Mouse (Mus musculus) limb, embryonic 11.5 days (tissue): Measurements from ENCODE around the gene Kifc5b. TPM values are rescaled to one million over a fixed set of nuclear protein-coding genes. Genes with fewer than 3 reads are reported as not detected.

ENCODE experiments used
- ATAC-seq: fragments of 200-750 bp; cut with Nextera tagmentation; 2 replicates; pipeline ENCODE4 v1.8.0; 2017; ENCODE audit warnings: low read depth; ENCODE audit not compliant: insufficient number of reproducible peaks, low FRiP score, low TSS enrichment
- DNase-seq: peaks from one replicate; pipeline ENCODE4 v3.0.0-alpha.2; 2015; ENCODE audit warnings: low spot score
- H3K27ac ChIP-seq: fragments of 300-500 bp; sonication (generic); replicated peaks from 2 replicates; pipeline ENCODE4 v1.5.1; 2014; ENCODE audit warnings: low read depth, mild to moderate bottlenecking, low read length
- H3K27me3 ChIP-seq: fragments of 300-500 bp; sonication (generic); 2 replicates; pipeline ENCODE4 v1.6.1; 2014; ENCODE audit warnings: mild to moderate bottlenecking, low read length, mixed read lengths; ENCODE audit not compliant: control insufficient read depth, insufficient read depth
- H3K36me3 ChIP-seq: fragments of 300-500 bp; sonication (generic); 2 replicates; pipeline ENCODE4 v1.6.1; 2014; ENCODE audit warnings: mild to moderate bottlenecking, low read length, moderate library complexity, mixed read lengths; ENCODE audit not compliant: control insufficient read depth, insufficient read depth
- H3K4me1 ChIP-seq: fragments of 300-500 bp; sonication (generic); 2 replicates; pipeline ENCODE4 v1.6.1; 2014; ENCODE audit warnings: low read length, mixed read lengths; ENCODE audit not compliant: control insufficient read depth, insufficient read depth
- H3K4me2 ChIP-seq: fragments of 300-500 bp; sonication (generic); 2 replicates; pipeline ENCODE4 v1.6.1; 2014; ENCODE audit warnings: low read depth, mild to moderate bottlenecking, moderate library complexity; ENCODE audit not compliant: severe bottlenecking
- H3K4me3 ChIP-seq: fragments of 300-500 bp; sonication (generic); 2 replicates; pipeline ENCODE4 v1.5.1; 2014; ENCODE audit warnings: low read depth, low read length
- H3K9ac ChIP-seq: fragments of 300-500 bp; sonication (generic); 2 replicates; pipeline ENCODE4 v1.6.1; 2014; ENCODE audit warnings: mild to moderate bottlenecking, low read length
- H3K9me3 ChIP-seq: fragments of 300-500 bp; sonication (generic); 2 replicates; pipeline ENCODE4 v1.6.1; 2016; ENCODE audit warnings: low read length; ENCODE audit not compliant: control insufficient read depth
- WGBS: fragments of 180-500 bp; shearing (Covaris S2); extraction: QIAGEN DNeasy Blood & Tissue Kit; methylation state at CpG from one replicate; pipeline ENCODE4 v1.1.7; 2014; 5-methylcytosine and 5-hydroxymethylcytosine counted together
- polyA plus RNA-seq: library from polyadenylated mRNA; unstranded; fragments of >200 nt; fragmentation: Nextera tagmentation; extraction: Ambion mirVana; gene quantifications from 2 replicates; pipeline ENCODE4 v1.2.1, GENCODE M21; 2014

Kifc5b gene
- polyA plus RNA-seq, 1 experiment from 2014 or later, result 7.3 TPM

DNA sequence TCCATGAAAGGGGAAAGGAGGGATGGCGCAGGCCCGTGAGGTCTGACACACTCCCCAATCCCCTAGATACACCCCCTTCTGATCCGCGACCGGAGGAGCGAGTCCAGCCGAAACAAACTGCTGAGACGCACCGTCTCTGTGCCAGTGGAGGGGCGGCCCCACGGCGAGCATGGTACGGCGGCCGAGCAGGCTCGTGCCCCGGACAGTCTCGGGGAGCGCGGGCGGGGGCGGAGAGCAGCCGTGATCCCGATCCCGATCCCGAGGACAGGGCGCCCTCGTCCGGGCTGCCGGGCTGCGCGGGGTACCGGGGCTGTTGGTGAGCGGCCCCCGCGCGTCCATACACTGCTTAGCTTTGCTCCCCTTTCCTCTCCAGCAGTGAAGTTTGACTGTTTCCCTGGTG, 29.7 kb downstream of the Kifc5b start:
- H3K27ac ChIP-seq, result peak overlapping the region; percentile 22; the same call in 1 of the 2 replicates
- H3K4me1 ChIP-seq, result peaks cover 38% of the 10 kb centered on the region
- H3K36me3 ChIP-seq, result no peaks in the 10 kb centered on the region
- peak overlapping the region; percentile 43 for H3K4me3 ChIP-seq
- peak; percentile 74 for DNase-seq
- H3K27me3 ChIP-seq, result no peaks in the 10 kb centered on the region
- H3K4me2 ChIP-seq, result peak overlapping the region; percentile 80
- H3K9ac ChIP-seq, result peak overlapping the region; percentile 57
- no peaks in the 10 kb centered on the region for H3K9me3 ChIP-seq
- WGBS, result under 1% methylated on average over 36 of the region's 37 CpGs
- peak; percentile 18; the same call in 1 of the 2 replicates for ATAC-seq

DNA sequence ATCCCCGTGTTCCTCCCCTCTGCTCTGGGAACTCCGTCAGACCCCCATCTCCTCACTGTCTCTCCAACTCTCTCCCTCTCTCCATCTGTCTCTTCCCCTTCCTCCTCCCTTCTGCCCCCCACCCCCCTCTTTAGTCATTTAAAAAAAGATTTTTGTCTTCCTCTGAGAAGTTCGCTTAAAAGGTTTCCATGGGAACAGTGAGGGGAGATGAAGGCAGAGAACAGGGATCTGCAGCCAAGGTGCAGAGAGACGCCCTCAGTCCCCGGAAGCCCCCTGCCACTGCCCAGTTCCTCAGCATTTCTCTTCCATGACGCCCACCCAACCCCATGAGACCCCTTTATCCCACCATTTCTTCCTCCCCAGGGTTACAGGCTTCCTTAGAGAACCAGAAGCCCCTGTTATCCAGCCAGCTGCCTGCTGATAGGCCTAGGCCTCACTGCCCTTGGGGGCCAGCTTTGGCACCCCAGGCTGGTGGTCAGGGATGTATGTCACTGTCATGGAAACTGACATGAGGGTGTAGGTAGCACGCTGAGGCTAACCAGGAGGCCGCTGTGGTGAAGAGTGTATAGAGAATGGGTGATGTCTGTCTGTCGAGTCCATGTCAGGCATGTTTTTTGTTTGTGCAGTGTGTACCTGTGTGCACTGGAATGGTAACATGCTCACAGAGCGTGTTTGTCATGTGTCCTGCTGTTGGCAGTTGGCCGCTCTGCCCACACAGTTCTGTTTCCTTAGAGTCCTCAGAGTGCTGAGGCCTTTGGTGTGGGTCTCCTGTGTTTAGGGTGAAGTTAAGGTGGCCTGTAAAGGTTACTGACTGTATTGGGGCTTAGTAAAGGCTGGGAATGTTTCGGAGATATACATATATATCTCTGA, 30.6 kb downstream of the Kifc5b start:
- H3K27ac ChIP-seq, result no peak overlapping the region; the same call in 1 of the 2 replicates
- ATAC-seq, result no peak
- WGBS, result 42% methylated on average over 12 of the region's 12 CpGs
- peaks cover 44% of the 10 kb centered on the region for H3K4me1 ChIP-seq
- no peak overlapping the region for H3K9ac ChIP-seq
- H3K4me2 ChIP-seq, result peak overlapping the region; percentile 80; the same call in 1 of the 2 replicates
- 0 out of 2 replicates have a peak overlapping the region, but pooled peaks have one; percentile 43 for H3K4me3 ChIP-seq
- no peaks in the 10 kb centered on the region for H3K36me3 ChIP-seq
- no peaks in the 10 kb centered on the region for H3K27me3 ChIP-seq
- H3K9me3 ChIP-seq, result no peaks in the 10 kb centered on the region
- DNase-seq, result no peak

DNA sequence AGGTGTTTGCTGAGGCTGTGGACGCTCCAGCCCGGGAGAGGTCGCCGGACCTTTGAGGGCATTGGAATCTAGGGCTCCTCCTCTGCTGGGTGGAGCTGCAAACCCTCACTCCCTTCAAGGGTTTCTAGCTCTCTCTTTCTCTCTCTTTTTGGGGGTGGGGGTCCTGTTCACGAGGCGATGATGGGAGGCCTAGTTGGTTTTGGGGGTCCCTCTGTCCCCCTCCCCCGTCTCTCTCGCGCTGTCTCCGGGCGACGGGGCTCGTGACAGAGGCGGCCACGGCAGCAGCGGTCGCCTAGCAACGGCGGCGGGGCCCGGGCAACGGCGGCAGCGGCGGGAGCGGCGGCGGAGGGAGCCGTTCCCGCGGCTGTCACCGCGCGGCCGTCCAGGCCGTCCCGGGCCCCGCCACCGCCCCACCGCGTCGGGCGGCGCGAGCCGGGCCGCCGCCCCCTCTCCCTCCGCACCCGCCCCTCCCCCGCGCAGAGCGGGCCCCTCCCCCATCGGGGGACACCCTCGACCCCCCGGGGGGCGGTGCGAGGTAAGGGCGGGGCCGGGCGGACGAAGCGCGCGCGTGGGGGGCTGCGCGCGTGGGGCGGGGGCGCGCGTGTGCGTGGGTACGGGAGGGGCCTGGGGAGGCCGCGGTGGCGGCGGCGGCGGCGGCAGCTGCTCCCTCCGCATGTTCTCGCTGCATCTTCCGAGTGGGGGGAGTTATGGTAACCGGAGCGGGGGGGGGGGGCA, 31.6 kb downstream of the Kifc5b start:
- ATAC-seq (no peak), DNase-seq (peak; percentile 63)
- Histone ChIP-seq H3K4me1 (peaks cover 54% of the 10 kb centered on the region), H3K4me3 (peak overlapping the region; percentile 59), H3K9ac (peak overlapping the region; percentile 82), H3K4me2 (peak overlapping the region; percentile 98), H3K27me3 (no peaks in the 10 kb centered on the region), H3K9me3 (no peaks in the 10 kb centered on the region), H3K36me3 (no peaks in the 10 kb centered on the region), H3K27ac (peak overlapping the region; percentile 77)
- WGBS, result 0% methylated on average over 31 of the region's 87 CpGs

DNA sequence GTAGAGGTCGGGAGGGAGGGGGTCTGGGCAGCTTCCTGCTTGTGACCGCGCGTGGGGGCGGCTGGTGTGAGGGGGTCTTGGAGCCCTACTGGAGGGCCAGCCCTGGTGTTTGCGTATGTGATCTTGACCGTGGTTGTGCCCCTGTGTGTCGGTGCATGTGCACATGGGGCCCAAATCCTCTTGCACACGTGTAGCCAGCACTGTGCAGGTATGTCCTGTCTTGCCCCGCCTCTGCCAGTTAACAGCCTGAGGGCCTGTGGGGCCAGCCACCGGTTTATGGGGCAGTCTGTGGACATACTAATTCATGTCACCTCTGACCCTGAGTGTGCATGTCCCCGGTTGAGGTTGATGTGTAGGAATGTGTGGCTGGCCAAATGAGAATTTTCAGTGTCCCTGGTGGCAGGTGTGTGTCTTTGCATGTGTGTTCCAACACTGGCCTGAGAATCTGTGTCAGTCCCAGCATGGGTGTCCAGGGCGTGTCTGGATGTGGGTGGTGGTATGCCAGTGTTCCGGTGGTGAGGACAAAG, 32.2 kb downstream of the Kifc5b start:
- DNase-seq (peak; percentile 60), ATAC-seq (no peak)
- Histone ChIP-seq H3K4me1 (peaks cover 59% of the 10 kb centered on the region), H3K27ac (peak overlapping the region; percentile 77), H3K36me3 (no peaks in the 10 kb centered on the region), H3K27me3 (no peaks in the 10 kb centered on the region), H3K9ac (peak overlapping the region; percentile 82), H3K4me3 (peak overlapping the region; percentile 59), H3K4me2 (peak overlapping the region; percentile 98), H3K9me3 (no peaks in the 10 kb centered on the region)
- 6% methylated on average over 13 of the region's 14 CpGs for WGBS

DNA sequence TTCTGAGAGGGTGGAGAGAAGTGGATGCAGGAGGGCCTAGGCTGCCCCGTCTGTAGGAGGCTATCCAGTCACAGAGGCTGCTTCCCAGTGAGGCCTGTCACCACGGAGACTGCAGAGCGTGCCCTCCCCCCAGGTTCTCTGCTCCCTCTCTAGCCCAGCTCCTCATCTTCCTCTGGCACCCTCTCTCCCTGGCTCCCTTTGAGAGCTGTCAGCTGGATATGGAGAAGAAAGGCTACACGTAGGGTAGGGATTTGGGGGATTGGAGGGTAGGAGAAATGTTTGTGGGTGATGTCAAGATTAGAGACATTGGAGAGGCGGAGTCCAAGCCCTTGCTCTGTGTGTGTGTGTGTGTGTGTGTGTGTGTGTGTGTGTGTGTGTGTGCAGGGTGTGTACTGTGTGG, 33.0 kb downstream of the Kifc5b start:
- Histone ChIP-seq H3K4me1 (peaks cover 59% of the 10 kb centered on the region), H3K4me3 (no peak overlapping the region), H3K36me3 (no peaks in the 10 kb centered on the region; the same call in 1 of the 2 replicates), H3K9me3 (no peaks in the 10 kb centered on the region), H3K9ac (no peak overlapping the region), H3K27ac (no peak overlapping the region), H3K27me3 (no peaks in the 10 kb centered on the region), H3K4me2 (peak overlapping the region; percentile 98; the same call in 1 of the 2 replicates)
- ATAC-seq (no peak), DNase-seq (no peak)
- WGBS, result 40% methylated on average over 5 of the region's 5 CpGs

DNA sequence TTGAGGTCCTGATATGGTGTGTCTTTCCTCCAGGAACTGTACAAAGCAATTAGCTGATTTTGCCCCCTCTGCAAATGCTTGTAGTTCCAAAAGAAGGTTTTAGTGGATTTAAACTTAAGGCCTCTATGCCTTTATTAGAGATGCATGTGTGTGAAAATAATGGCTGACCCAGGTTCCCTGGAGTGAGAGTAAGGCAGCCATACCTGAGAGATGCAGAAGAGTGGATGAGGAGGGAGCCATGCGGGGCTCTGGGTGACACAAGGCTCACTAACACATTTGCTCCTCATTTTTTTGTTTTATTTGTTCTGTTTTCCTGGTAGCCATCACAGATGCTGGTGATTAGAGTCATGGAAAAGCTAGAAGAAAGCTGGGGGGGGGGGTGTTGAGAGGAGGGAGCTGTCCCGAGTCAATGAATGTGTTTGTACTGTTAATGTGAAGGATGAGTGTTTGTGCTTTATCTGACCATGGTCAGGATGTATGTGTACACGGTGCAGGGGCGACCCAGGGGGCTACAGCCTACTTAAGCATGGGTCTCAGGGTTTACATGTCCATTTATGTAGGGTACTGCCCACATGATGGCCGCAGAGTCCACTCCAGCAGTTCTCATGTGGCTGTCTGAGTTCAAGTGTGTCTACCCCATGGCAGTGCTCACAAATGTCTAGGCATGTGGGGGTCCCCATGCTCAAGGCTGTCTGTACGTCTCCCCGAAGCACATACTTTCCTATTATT, 33.8 kb downstream of the Kifc5b start:
- peaks cover 57% of the 10 kb centered on the region for H3K4me1 ChIP-seq
- H3K9ac ChIP-seq, result peak overlapping the region; percentile 12; the same call in 1 of the 2 replicates
- ATAC-seq, result no peak

DNA sequence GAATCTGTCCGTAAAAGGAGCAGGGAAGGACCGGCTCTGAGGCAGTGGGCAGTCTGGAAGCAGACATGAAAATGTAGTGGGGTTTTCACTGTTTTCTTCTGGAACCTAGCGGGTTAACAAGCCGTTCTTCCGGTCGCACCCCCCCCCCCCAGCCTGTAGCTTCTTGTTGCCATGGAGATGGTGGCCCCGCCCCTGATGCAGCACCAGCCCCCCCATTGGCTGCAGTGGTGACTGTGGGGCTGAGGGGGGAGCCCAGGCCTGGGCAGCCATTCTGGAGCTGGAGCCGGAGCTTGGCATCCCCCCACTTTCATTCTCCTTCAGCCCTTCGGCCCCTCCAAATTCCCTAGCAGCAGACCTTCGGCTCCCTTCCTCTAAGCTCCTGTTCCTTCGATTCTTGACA, 34.5 kb downstream of the Kifc5b start:
- Histone ChIP-seq H3K4me1 (peaks cover 51% of the 10 kb centered on the region), H3K4me2 (peak overlapping the region; percentile 97), H3K9ac (peak overlapping the region; percentile 63), H3K36me3 (no peaks in the 10 kb centered on the region; the same call in 1 of the 2 replicates), H3K27ac (peak overlapping the region; percentile 68; the same call in 1 of the 2 replicates), H3K4me3 (peak overlapping the region; percentile 38), H3K9me3 (no peaks in the 10 kb centered on the region), H3K27me3 (no peaks in the 10 kb centered on the region)
- ATAC-seq (peak; percentile 63; the same call in 1 of the 2 replicates), DNase-seq (peak; percentile 92)
- under 1% methylated on average over 10 of the region's 11 CpGs for WGBS

More for the DNA sequence above, 33.8 kb downstream of the Kifc5b start:
- H3K27ac ChIP-seq, result peak overlapping the region; percentile 48; the same call in 1 of the 2 replicates
- H3K27me3 ChIP-seq, result no peaks in the 10 kb centered on the region
- WGBS, result 26% methylated on average over 7 of the region's 7 CpGs
- peak overlapping the region; percentile 97 for H3K4me2 ChIP-seq
- peak overlapping the region; percentile 38 for H3K4me3 ChIP-seq
- H3K36me3 ChIP-seq, result no peaks in the 10 kb centered on the region; the same call in 1 of the 2 replicates
- H3K9me3 ChIP-seq, result no peaks in the 10 kb centered on the region
- no peak for DNase-seq
